Comparison of ENCODE assay signal across 11 mouse cellular contexts in genomic region chr7:87664041-87664440, GRCm38 (mm10).
"Had no signal": no experiment of that assay in that cellular context is flagged by ENCODE, and none has a peak within 500 bp of the region (broad histone marks: within the 10 kb centered on the region; RNA-seq: fewer than 3 reads in every experiment).

No protein-coding gene starts in this region.

- H3K9ac ChIP-seq: limb, embryonic 13.5 days; liver, embryonic 15.5 days; neural tube, embryonic 12.5 days had no signal

- DNase-seq: kidney, adult 2 months; kidney, postnatal 36 days; layer of hippocampus, adult 9-11 months; layer of hippocampus, postnatal 36 days; midbrain, embryonic 14.5 days; thymus, postnatal 4 days had no signal

- H3K4me3 ChIP-seq: limb, embryonic 13.5 days; liver, embryonic 15.5 days; neural tube, embryonic 12.5 days had no signal

- H3K4me1 ChIP-seq: limb, embryonic 13.5 days; liver, embryonic 15.5 days; neural tube, embryonic 12.5 days had no signal

- H3K9me3 ChIP-seq: limb, embryonic 13.5 days; liver, embryonic 15.5 days; neural tube, embryonic 12.5 days had no signal

- H3K4me2 ChIP-seq: limb, embryonic 13.5 days; liver, embryonic 11.5 days; liver, embryonic 15.5 days; neural tube, embryonic 12.5 days had no signal

- H3K27ac ChIP-seq: limb, embryonic 13.5 days; liver, embryonic 15.5 days; neural tube, embryonic 12.5 days; stomach, postnatal 0 days had no signal

- H3K27me3 ChIP-seq: limb, embryonic 13.5 days; liver, embryonic 15.5 days; neural tube, embryonic 12.5 days had no signal

- H3K36me3 ChIP-seq: limb, embryonic 13.5 days; liver, embryonic 15.5 days; neural tube, embryonic 12.5 days had no signal
